Mouse (Mus musculus) MEL (cell line): ENCODE results near the gene D030056L22Rik. TPM values are rescaled to one million over a fixed set of nuclear protein-coding genes. Genes with fewer than 3 reads are reported as not detected.

ENCODE experiments used
- polyA plus RNA-seq, 2 experiments: library from polyadenylated mRNA; stranded (reverse) in 1 of 2; unstranded in 1 of 2; fragments of >175 nt in 1 of 2; fragments of >200 nt in 1 of 2; gene quantifications; 2 replicates each; pipeline versions ENCODE4 v1.2.1 to v1.2.4; 2012; ENCODE audit warnings: low replicate concordance in 2 of 2, low read depth in 1 of 2; ENCODE audit not compliant: insufficient read length in 2 of 2, insufficient read depth in 1 of 2, missing spikeins in 1 of 2
- total RNA-seq: library from RNA; depleted of rRNA; stranded (reverse); fragments of 300-350 nt; gene quantifications from 2 replicates; pipeline ENCODE4 v1.2.3, GENCODE M21; 2012; rRNA removed

D030056L22Rik gene
- total and polyA plus RNA-seq, 3 experiments, result 27.0 to 29.0 TPM; not detected in 1

Other genes with a start within 250 kb of the D030056L22Rik start
- gene Ostf1, start 81.4 kb upstream of the D030056L22Rik start, total RNA-seq, result 152 and 162 TPM in 2 replicates
- 100 to 1,000 TPM in 1 of 2 experiments, not detected in 1; 117 TPM for gene Ostf1, start 81.4 kb upstream of the D030056L22Rik start, polyA plus RNA-seq
- gene Nmrk1, start 81.2 kb upstream of the D030056L22Rik start, total RNA-seq, result 22.5 and 25.1 TPM in 2 replicates
- 10 to 100 TPM in 1 of 2 experiments, not detected in 1; 18.5 TPM for gene Nmrk1, start 81.2 kb upstream of the D030056L22Rik start, polyA plus RNA-seq
- gene Carnmt1, start 42.4 kb upstream of the D030056L22Rik start, total RNA-seq, result 15.4 and 16.4 TPM in 2 replicates
- gene Carnmt1, start 42.4 kb upstream of the D030056L22Rik start, polyA plus RNA-seq, result 10 to 100 TPM in 1 of 2 experiments, not detected in 1; 23.3 TPM
- gene Trpm6, start 36.8 kb downstream of the D030056L22Rik start, total RNA-seq, result not detected in 2 replicates
- under 1 TPM in 1 of 2 experiments, not detected in 1; 0.01 TPM for gene Trpm6, start 36.8 kb downstream of the D030056L22Rik start, polyA plus RNA-seq